Mouse (Mus musculus): ENCODE measurements around the gene Rest.

DNA sequence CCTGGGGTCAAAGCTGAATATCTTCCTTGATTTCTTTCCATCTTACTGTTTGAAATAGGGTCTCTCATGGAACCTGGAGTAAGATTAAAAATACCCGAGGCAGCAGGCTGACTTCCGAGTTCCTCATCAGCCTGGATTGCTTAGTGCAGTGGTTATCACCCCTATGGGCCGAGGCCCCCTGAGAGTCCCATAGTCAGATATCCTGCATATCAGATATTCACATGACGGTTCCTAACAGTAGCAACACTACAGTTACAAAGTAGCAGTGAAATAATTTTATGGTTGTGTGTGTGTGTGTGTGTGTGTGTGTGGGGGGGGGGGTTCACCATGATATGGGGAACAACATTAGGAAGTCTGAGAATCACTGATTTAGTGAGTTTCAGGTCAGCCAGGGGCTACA lies 4.2 kb upstream of the Rest start:
- TF ChIP-seq CTCF (IDR thresholded peaks at IDR 0.05; ENCODE audit: low read depth) (no peak), EP300 (IDR thresholded peaks at IDR 0.05; ENCODE audit: low read depth) (no peak)

All from heart, postnatal 0 days (tissue).